Mouse (Mus musculus) G1E (cell line): ENCODE measurements around the gene Rhebl1.

Source experiments
- CTCF ChIP-seq: IDR thresholded peaks from 2 replicates; pipeline ENCODE4 v1.5.1; 2012; ENCODE audit warnings: low read depth, low read length, inconsistent platforms, mixed read lengths
- GATA1 ChIP-seq: IDR thresholded peaks from 2 replicates; pipeline ENCODE4 v1.6.1; 2012; ENCODE audit warnings: borderline replicate concordance, low read length, inconsistent platforms, mixed read lengths
- POLR2AphosphoS5 ChIP-seq: IDR thresholded peaks from 2 replicates; pipeline ENCODE4 v1.6.1; 2012; ENCODE audit warnings: low read depth, low read length, inconsistent platforms; ENCODE audit not compliant: insufficient replicate concordance

GRCm38 (mm10) chr15:98923031-98923537 lies 28.7 kb upstream of the Rhebl1 start:
- no peak for TF ChIP-seq CTCF
- TF ChIP-seq GATA1: no peak
- no peak for TF ChIP-seq POLR2AphosphoS5
